Mouse (Mus musculus): ENCODE results near the gene Ly6g6f. TPM values are rescaled to one million over a fixed set of nuclear protein-coding genes. Genes with fewer than 3 reads are reported as not detected.

The Ly6g6f gene
- total and polyA plus RNA-seq, 2 experiments from 2014 or later: not detected

DNA sequence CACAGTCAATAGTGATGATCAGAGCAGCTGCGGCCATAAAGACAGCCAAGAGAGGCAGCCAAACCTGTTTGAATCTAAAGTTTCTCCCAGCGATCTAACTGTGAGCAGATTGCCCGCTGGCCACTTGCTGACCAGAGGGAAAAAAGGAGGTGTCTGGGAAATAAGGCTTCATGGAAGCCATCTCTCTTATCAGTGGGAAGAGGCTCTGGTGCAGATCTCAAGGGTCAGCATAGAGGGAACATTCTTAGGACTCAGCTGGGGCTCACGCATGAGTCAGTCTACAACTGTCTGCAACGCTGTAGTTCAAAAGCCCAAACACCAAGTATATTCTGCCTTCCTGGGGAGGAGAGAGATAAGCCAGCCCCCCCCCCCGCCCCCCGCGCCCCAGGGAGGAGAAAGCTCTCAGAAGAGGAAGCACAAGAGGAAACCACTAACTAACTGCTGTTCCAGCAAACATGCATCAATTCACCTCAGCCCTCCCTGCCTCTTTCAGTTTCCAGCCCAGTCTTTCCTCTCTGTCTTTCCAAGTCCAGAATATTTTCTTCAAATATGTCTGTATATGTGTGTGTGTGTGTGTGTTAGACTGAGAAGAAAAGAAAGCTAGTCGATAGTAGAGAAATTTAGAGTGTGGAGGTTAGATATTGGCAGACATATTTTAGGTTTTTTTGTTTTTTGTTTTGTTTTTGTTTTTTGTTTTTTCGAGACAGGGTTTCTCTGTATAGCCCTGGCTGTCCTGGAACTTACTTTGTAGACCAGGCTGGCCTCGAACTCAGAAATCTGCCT is 37.1 kb downstream of the Ly6g6f start:
- peaks cover 12% of the 10 kb centered on the region; the same call in 1 of the 2 replicates for H3K4me1 ChIP-seq (ENCODE audit: insufficient read depth)
- TF ChIP-seq CTCF (IDR thresholded peaks at IDR 0.05; ENCODE audit: low read depth): no peak
- H3K9me3 ChIP-seq (ENCODE audit: low read length): no peaks in the 10 kb centered on the region
- 48% methylated on average over 11 of the region's 11 CpGs for WGBS
- no peaks in the 10 kb centered on the region for H3K36me3 ChIP-seq (ENCODE audit: insufficient read depth)
- DNase-seq (no peak), ATAC-seq (no peak)
- no peaks in the 10 kb centered on the region for H3K27me3 ChIP-seq (ENCODE audit: insufficient read depth, low read length)
- H3K9ac ChIP-seq: no peak overlapping the region
- H3K4me2 ChIP-seq (ENCODE audit: low read depth): no peak overlapping the region
- no peak overlapping the region for H3K27ac ChIP-seq (ENCODE audit: low read depth, low read length)
- no peak overlapping the region for H3K4me3 ChIP-seq (ENCODE audit: low read depth, low read length)

DNA sequence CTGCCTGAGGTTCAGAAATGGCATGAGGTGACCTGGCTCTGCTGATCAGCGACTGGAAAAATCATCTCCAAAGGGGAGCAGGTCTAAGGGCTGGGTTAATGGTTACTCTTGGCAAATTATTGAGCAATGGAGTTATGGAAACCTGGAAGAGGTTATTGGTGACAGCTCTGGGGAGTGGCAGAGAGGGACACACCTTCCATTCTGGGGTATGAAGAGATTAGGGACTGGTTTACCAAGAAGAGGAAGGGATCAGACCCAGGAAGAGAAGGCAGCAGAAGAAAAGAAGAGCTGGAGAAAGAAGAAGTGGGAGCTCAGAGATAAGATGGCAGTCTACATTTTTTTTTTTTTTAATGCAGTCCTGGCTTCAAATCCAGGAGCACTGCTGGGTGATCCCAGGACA is 37.7 kb downstream of the Ly6g6f start:
- H3K9ac ChIP-seq: no peak overlapping the region
- peaks cover 12% of the 10 kb centered on the region; the same call in 1 of the 2 replicates for H3K4me1 ChIP-seq (ENCODE audit: insufficient read depth)
- 63% methylated on average over 1 of the region's 1 CpGs for WGBS
- TF ChIP-seq CTCF (IDR thresholded peaks at IDR 0.05; ENCODE audit: low read depth): no peak
- H3K36me3 ChIP-seq (ENCODE audit: insufficient read depth): no peaks in the 10 kb centered on the region
- no peak overlapping the region for H3K27ac ChIP-seq (ENCODE audit: low read depth, low read length)
- H3K4me2 ChIP-seq (ENCODE audit: low read depth): no peak overlapping the region
- no peak overlapping the region for H3K4me3 ChIP-seq (ENCODE audit: low read depth, low read length)
- no peaks in the 10 kb centered on the region for H3K9me3 ChIP-seq (ENCODE audit: low read length)
- DNase-seq: no peak
- H3K27me3 ChIP-seq (ENCODE audit: insufficient read depth, low read length): no peaks in the 10 kb centered on the region
- ATAC-seq: no peak

DNA sequence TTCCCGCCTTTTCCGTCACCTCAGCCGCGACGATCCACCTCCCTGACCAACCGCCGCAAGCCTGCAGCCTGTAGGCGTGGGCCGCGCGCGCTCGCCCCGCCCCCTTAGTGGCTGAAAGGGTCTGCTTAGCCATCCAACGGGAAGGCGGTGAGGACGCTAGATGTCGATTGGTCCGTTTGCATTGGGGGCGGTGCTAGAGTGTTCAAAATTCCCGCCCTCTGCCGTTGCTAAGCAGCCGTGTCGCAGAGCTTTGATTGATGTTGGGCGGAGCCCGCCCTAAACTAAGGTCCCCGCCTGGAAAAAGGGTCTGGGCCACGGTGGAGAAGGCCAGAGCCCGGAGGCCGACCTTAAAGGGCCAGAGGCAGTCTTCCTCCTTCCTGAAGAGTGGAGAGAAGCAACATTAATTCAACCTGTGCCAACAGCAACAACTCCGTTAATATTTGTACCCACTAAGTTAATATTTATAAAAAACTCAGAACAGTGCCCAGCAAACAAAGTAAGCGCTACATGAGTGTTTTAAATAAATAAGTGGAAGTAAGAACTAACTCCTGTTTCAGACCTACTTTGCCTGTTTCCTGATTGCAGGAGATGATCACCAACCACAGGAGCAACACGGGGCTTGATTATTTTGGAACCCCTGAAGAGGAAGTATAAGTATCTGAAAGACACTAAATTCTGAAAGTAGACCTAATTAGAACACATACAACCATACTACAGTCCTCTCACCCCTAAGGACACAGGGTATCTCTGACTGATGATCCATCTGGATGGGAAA is 38.5 kb downstream of the Ly6g6f start, which contains the start of gene Msh5:
TSS of gene Msh5 (minus strand) at position 65 of the 775 bp plus-strand sequence.
- peak within 1 kb of the TSS; percentile 99 for H3K4me2 ChIP-seq (ENCODE audit: low read depth)
- H3K9ac ChIP-seq: peak within 1 kb of the TSS; percentile 68
- no peaks in the 10 kb centered on the region for H3K27me3 ChIP-seq (ENCODE audit: insufficient read depth, low read length)
- DNase-seq (peak; percentile 96), ATAC-seq (peak; percentile 99)
- H3K9me3 ChIP-seq (ENCODE audit: low read length): no peaks in the 10 kb centered on the region
- H3K4me1 ChIP-seq (ENCODE audit: insufficient read depth): peaks cover 9% of the 10 kb centered on the region; the same call in 1 of the 2 replicates
- H3K27ac ChIP-seq (ENCODE audit: low read depth, low read length): peak within 1 kb of the TSS; percentile 72
- H3K4me3 ChIP-seq (ENCODE audit: low read depth, low read length): peak within 1 kb of the TSS; percentile 44
- no peaks in the 10 kb centered on the region for H3K36me3 ChIP-seq (ENCODE audit: insufficient read depth)
- TF ChIP-seq CTCF (IDR thresholded peaks at IDR 0.05; ENCODE audit: low read depth): no peak
- 4% methylated on average over 33 of the region's 33 CpGs for WGBS

DNA sequence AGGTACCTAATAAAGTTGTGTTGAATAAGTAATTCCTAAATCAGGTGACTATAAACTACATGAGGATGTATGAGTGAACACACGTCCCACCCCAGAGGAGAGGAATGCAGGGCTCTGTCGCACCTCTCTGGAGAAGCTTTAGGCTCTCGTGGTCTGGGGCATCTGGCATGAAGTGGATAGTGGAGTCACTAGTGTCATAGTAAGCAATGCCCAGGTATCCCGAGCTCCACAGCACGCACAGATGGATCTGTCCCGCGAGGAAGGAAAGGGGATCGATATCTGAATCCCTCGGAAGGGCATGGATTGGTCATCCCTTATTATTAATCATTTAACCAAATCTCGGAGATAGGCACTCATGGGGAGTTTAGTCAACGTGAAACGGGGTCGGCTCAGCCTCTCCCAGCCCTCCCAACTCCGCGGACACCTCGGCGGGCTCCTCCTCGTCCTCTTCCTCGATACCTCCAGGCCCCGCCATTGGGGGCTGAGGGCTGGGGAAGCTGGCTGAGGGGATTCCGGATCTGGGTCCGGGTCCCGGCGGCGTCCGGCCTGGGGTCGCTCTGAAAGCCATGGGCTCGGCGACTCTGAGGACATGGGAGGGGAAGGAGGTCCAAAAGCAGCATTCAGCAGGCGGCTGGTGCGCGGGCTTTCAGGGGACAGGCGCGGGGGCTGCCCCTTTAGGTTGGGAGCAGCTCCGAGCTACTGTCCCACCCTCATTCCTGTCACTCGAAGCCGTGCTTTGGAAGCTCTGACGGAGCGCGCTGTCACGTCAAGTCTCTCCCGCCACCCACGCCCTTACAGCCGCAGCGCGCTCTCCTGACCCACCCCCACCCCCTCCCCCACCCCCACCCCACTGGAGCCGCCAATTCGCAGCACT is 39.4 kb downstream of the Ly6g6f start:
- no peaks in the 10 kb centered on the region for H3K36me3 ChIP-seq (ENCODE audit: insufficient read depth)
- H3K4me2 ChIP-seq (ENCODE audit: low read depth): peak overlapping the region; percentile 99
- H3K4me3 ChIP-seq (ENCODE audit: low read depth, low read length): peak overlapping the region; percentile 44
- no peak for DNase-seq
- peaks cover 5% of the 10 kb centered on the region; the same call in 1 of the 2 replicates for H3K4me1 ChIP-seq (ENCODE audit: insufficient read depth)
- WGBS: 7% methylated on average over 44 of the region's 48 CpGs
- peak overlapping the region; percentile 68 for H3K9ac ChIP-seq
- peak overlapping the region; percentile 72 for H3K27ac ChIP-seq (ENCODE audit: low read depth, low read length)
- H3K27me3 ChIP-seq (ENCODE audit: insufficient read depth, low read length): no peaks in the 10 kb centered on the region
- no peak for TF ChIP-seq CTCF (IDR thresholded peaks at IDR 0.05; ENCODE audit: low read depth)
- no peaks in the 10 kb centered on the region for H3K9me3 ChIP-seq (ENCODE audit: low read length)
- peak; percentile 80 for ATAC-seq

DNA sequence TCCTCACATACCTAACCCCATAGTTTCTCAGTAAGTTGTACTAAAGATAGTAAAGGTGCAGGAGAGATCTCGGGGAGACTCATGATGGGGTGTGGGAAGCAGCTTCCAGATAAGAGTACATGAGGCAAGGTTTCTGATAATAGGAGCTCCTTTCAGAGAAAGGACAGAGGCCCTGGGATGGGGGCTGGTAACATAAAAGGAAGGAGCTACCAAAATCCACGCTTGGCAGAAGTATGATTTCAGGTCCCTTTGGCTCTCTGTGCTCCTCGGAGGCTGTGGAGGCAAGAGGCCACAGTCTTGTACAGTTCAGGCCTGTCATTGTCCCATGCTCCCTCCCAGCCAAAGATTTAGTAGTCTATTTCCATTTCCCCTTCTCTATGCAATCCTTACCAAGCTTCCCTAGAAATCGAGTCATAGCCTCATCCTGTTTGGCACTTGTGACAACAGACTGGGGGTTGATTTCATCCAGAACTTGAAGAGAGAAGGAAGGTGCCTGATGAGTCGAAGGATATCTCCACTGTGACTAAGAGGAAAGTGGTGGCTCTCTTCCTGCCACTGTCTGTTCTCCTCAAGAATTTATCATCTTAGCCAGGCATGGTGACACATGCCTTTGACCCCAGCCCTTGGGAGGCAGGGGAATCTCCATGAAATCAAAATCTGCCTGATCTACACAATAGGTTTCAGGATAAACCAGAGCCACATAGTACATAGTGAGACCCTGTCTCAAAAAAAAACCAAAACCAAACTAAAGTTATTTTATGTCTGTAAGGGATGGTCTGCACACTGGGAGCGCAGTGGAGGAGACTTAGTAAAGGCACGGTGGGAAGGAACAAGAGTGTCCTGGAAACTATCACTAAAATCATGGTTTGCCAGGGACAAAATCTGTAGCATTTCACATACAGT is 40.3 kb downstream of the Ly6g6f start:
- Histone ChIP-seq H3K4me2 (ENCODE audit: low read depth) (peak overlapping the region; percentile 99; the same call in 1 of the 2 replicates), H3K36me3 (ENCODE audit: insufficient read depth) (no peaks in the 10 kb centered on the region), H3K9ac (no peak overlapping the region), H3K4me3 (ENCODE audit: low read depth, low read length) (no peak overlapping the region), H3K4me1 (ENCODE audit: insufficient read depth) (peaks cover 5% of the 10 kb centered on the region; the same call in 1 of the 2 replicates), H3K27me3 (ENCODE audit: insufficient read depth, low read length) (no peaks in the 10 kb centered on the region), H3K9me3 (ENCODE audit: low read length) (no peaks in the 10 kb centered on the region), H3K27ac (ENCODE audit: low read depth, low read length) (no peak overlapping the region)
- no peak for ATAC-seq
- DNase-seq: no peak
- TF ChIP-seq CTCF (IDR thresholded peaks at IDR 0.05; ENCODE audit: low read depth): no peak
- 89% methylated on average over 7 of the region's 7 CpGs for WGBS

DNA sequence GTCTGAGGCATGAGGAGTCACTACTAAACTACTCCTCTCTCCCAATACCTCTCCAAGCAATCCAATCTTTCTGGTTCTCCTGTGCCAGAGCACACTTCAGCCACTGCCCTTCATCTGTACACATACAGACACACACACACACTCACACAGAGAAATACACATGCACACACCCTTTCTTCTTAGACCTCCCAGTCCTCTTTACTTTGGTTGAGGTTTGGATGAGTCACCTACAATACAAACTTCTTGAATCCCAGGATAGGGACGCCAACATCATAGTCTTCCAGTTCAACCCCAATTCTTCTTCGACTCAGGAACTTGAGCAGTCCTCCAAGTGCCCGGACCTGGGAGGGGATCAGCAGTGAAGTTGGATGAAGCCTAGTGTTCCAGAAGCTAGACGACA is 41.6 kb downstream of the Ly6g6f start:
- H3K36me3 ChIP-seq (ENCODE audit: insufficient read depth): no peaks in the 10 kb centered on the region
- no peak overlapping the region for H3K4me3 ChIP-seq (ENCODE audit: low read depth, low read length)
- DNase-seq (no peak), ATAC-seq (no peak)
- no peak for TF ChIP-seq CTCF (IDR thresholded peaks at IDR 0.05; ENCODE audit: low read depth)
- H3K4me2 ChIP-seq (ENCODE audit: low read depth): no peak overlapping the region
- no peaks in the 10 kb centered on the region for H3K27me3 ChIP-seq (ENCODE audit: insufficient read depth, low read length)
- no peaks in the 10 kb centered on the region for H3K9me3 ChIP-seq (ENCODE audit: low read length)
- 88% methylated on average over 4 of the region's 4 CpGs for WGBS
- H3K9ac ChIP-seq: no peak overlapping the region
- peaks cover 5% of the 10 kb centered on the region; the same call in 1 of the 2 replicates for H3K4me1 ChIP-seq (ENCODE audit: insufficient read depth)
- H3K27ac ChIP-seq (ENCODE audit: low read depth, low read length): no peak overlapping the region
